Mouse (Mus musculus) thymus, adult 2 months (tissue): ENCODE data around the gene Plac8.

Source experiments
- CTCF ChIP-seq: fragments of 200-500 bp; IDR thresholded peaks from 2 replicates; pipeline ENCODE4 v1.5.1; 2012; ENCODE audit warnings: mild to moderate bottlenecking, control low read depth, low read length, moderate library complexity, borderline replicate concordance; ENCODE audit not compliant: control insufficient read depth, poor library complexity, insufficient read depth; ENCODE audit errors: extremely low read depth
- POLR2A ChIP-seq: fragments of 200-500 bp; IDR thresholded peaks from 2 replicates; pipeline ENCODE4 v1.6.1; 2012; ENCODE audit warnings: mild to moderate bottlenecking, low read length, control low read depth, moderate library complexity; ENCODE audit not compliant: control insufficient read depth, poor library complexity, insufficient read depth; ENCODE audit errors: extremely low read depth

DNA sequence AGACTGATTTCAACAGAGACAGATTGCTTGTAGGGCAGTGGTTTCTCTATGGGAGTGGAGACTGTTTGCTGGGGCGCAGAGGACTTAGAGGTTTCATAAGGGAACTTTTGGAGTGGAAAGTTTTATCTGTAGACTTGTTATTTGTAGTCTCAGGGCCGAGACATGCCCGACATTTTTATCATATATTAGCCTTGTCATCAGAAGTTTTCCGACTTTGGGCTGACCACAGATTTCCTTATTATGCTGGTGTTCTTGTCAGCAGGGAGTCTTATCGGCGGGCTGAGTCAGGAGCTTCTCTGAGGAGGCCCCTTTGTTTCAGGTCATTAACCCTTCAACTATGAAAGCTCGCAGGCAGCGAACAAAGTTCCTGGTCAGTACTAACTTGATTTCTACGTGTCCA is 35.8 kb upstream of the Plac8 start:
- TF ChIP-seq CTCF (no peak), POLR2A (no peak)
